Mouse (Mus musculus) spleen, postnatal 36 days (tissue): ENCODE data around the gene Alox5ap.

ENCODE experiments used
- DNase-seq, 2 experiments: peaks; one replicate each; pipeline ENCODE4 v3.0.0; 2022; ENCODE audit warnings: low spot score in 2 of 2, mixed read lengths in 1 of 2

Gene Alox5ap

DNA sequence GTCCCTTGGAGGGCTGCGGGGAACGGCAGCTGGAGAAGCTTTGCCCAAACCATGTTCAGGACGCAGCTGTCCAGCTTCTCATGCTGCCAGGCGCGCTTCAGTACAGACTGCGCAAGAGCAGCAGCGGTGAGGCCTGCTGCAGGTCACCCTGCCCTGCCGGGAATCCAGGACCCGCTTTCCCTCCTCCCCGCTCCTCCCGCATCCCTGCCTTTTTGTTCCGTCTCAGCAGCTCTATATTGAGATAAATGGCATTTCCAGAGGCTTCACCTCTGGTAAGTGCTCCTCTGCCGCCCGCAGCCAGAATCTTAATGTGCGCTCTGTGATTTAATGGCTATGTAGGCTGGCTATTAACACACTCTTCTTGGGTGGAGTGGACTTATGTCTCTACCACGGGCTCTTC lies 5.5 kb upstream of the Alox5ap start:
- DNase-seq: no peak

DNA sequence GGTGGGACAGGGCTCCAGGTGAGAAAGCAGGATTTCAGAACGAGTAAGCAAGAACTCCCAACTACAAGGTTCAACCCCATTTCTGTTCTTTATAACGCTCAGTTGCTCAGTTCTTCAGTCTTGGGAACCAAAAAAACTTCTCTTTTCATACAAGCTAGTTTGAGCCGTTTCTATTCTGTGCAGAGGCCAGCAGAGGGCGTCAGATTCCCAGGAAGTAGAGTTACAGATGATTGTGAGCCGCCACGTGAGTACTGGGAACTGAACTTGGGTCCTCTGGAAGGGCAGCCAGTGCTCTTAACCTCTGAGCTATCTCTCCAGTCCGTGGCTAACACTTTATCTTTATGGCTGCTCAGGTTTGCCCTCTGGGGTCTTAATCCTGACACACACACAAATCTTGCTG lies 3.1 kb upstream of the Alox5ap start:
- DNase-seq: no peak

GRCm38 (mm10) chr5:149261866-149262265 lies 2.7 kb upstream of the Alox5ap start:
- peak in 1 of 2 experiments; percentile 38 for DNase-seq

DNA sequence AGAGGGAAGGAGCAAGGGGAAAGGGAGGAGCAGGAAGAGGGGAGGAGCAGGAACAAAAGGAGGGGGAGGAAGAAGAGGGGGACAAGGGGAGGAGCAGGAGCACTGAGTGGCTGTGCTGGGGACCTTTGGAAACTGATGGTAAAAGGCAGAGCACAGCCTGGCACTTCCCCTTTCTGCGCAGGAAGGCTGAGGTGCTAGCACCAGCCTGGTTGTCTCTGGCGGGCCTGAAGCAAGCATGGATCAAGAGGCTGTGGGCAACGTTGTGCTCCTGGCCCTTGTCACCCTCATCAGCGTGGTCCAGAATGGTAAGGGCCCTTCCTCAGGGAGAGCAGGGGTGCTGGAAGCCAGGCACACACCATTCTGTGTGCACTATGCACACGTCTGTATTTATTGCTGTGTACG lies 312 bp downstream of the Alox5ap start:
- peak; percentile 56 to 60 for DNase-seq

- DNase-seq: peak in 1 of 2 experiments; percentile 31
Measured at GRCm38 (mm10) chr5:149266761-149267221, 2.2 kb downstream of the Alox5ap start.

DNA sequence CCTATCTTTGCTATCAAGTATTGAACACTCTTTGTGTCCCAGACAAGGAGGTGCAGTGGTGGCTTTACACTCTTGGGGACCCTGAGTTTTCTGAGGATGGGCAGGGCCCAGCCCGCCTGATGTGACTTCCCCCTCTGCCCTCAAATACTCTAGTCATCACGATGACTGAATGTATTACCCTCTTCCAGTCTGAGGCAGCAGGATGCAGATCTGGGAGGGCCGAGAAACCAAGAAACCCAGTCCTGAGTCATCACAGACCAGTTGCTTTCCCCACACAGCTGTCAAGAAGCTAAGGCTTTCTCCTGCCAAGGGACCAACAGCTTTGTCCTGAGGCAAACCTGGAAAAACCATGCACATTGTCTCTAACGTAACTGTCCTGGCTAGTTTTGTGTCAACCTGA lies 2.9 kb downstream of the Alox5ap start:
- no peak for DNase-seq

DNA sequence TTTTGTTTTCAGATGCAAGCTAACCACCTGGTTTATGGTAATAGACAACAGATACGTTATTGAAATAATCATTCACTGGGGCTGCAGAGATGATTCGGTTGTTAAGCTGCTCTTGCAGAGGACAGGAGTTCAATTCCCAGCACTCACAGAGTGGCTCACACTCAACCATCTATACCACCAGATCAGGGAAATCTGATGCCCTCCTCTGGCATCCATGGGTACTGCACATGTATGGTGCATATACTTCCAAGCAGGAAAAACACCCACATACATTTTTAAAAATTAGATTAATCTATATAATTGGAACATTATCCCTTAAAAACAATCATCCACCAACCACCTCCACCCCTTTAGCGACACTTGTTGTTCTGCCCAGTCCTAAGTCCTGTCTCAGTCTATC lies 6.7 kb downstream of the Alox5ap start:
- no peak for DNase-seq

DNA sequence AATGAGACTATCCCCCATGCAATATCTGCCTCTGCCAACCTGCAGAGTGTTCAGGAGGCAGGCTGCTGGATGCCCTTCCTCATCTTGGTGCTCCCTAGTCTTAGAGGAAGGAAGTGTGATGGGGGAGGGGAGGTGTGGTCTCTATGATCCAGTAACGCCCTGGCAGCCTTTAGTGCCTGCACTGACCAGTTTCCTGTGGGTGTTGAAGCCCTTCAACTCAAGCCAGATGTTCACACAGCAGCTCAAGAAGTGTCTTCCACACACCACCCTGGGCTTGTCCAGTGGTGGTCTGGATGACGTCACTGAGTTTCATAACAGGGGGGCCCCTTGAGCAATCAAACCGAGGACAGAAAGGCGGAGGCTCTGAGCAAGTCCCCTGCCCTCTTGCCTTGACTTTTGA lies 8.0 kb downstream of the Alox5ap start:
- peak; percentile 33 to 47 for DNase-seq

DNA sequence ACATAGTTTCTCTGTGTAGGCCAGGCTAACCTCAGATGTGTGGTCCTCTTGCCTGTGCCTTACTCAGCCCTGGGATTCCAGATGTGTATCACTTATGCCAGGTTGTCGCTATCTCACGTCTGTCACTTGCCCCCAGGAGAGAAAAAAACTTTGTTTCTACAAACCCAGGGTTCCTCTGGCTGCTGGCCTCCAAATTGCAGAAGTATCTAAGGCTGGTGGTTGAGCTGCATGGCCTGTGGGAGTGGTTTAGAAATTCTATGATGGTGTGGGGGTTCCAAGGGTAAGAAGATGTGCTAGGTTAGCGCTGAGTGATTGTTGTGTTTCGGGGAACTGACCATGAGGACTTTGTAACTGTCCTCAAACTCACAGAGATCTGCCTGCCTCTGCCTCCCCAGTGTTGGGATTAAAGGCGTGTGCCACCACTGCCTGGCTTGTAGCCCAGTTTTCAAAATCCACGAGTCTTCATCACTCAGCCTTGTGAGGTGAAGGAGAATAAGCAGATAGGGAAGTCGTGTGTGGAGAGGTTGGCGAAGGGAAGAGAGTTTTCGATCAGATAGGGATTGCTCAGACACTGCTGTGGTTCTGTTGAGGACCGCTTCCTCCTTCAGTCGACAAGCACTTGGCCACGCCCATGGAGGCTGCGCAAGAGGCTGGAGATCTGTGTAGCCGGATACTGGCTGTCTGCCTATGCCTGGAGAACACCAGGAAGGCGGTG lies 10.0 kb downstream of the Alox5ap start:
- peak; percentile 44 to 64 for DNase-seq

GRCm38 (mm10) chr5:149275105-149275494 lies 10.5 kb downstream of the Alox5ap start:
- no peak for DNase-seq

- DNase-seq: no peak
Measured at GRCm38 (mm10) chr5:149277529-149277928, 13.0 kb downstream of the Alox5ap start.

DNA sequence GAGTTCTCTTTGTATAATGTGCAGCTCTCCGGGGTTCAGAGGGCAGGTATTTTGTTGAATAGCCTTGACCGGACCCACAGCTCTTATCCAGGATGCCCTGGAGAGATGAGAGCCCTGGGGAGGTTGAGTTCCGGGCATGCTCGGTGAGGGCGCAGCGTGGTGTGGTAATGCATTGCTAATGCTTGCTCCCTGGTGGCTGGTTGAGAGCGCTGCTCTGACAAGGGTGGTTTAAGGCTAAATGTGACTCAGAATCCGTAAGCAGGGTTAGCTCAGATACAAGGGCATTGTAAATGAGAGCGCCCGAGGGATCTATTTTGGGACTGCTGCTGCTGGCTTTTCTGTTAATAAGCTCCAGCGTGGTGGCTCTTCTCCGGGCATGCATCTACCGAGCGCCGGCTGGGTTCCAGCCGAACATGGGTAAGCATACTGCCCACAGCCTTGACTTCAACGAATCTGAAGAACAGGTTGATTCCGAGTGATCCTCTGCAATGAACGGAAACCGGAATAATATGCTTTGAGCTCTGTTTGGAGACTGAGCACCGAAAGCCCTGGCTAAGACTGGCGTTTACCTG lies 14.8 kb downstream of the Alox5ap start:
- DNase-seq: no peak

GRCm38 (mm10) chr5:149283009-149283408 lies 18.4 kb downstream of the Alox5ap start:
- no peak for DNase-seq

DNA sequence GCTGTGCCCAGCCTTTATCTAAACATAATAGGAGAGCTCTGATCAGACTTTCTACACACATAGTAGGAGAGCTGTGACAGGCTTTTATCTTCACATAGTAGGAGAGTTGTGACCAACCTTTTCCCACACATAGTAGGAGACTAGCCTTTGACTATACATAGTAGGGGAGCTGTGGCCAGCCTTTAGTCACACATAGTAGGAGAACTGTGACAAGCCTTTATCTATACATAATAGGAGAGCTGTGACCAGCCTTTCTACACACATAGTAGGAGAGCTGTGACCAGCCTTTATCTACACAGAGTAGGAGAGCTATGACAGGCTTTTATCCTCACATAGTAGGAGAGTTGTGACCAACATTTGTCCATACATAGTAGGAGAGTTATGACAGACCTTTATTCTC lies 19.3 kb downstream of the Alox5ap start:
- DNase-seq: no peak

DNA sequence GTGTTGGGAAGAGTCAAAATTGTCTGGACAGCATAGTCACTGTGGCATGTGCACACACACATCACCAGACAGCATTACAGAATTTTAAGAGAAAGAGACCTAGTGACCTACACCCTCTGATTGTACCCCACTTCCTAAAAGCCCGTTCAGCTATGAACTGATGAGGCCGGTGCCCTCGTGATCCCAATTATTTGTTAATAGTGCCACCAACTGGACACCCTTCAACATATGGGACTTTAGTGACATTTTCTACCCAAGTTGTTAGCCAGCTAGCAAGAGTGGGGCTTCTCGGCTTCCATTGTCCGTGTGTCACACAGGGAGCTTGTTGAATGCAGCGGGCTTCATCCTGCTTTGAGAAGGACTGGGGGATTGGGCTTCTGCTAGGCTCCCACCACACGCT lies 21.5 kb downstream of the Alox5ap start:
- peak; percentile 24 to 29 for DNase-seq

DNA sequence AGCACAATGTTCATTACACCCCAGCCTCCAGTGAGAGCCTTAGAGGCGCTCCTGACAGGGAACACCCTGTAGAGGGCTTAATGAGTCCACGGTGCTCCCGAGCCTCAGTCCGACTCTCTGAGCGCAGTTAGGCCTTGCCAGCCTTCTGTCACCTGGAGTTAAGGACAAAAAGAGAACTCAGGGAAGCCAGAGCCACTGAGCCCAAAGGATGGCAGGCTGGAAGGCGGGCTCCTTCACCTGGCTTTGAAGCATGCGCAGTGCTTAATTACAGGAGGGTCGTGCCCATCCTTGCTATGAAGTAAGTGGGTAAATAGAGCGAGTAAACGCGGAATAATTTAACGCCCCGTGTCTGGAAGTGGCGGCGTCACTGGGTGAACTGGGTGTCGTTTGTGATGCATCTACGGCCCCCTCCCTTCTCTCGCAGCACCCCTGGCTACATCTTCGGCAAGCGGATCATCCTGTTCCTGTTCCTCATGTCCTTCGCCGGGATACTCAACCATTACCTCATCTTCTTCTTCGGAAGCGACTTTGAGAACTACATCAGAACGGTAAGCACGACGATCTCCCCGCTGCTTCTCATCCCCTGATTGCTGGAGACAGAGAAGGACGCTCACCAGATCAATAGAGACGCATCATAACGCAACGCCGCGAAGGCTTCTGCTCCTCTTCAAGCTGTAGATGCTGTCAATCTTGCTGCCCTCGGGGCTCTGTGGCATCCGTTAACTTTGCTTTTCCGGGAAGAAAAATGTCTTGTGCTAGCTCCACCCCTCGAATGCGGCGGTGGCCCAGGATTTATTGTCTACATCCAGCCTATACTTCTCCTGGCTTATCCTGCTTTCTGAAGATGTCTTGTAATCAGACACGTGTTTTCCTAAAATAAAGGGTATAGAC lies 22.8 kb downstream of the Alox5ap start:
- no peak for DNase-seq

- DNase-seq: no peak
Measured at GRCm38 (mm10) chr5:149291266-149291665, 26.7 kb downstream of the Alox5ap start.

DNA sequence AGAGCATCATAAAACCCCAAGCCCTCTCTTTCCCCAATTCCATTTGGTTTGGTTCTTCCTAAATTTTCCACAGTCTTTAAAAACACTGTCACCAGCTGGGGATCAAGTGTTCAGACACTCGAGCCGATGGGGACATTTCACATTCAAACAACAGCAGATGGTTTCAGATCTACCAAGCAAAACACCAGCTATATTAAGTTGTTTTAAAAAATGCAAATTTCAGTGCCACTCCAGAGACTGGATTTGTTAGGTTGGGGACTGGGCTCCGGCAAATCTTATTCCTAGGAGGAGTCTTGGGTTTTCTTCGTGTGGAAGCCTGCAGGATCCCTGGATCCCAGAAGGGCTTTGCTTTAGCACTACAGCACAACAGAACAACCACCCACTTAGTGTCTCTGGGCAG lies 28.5 kb downstream of the Alox5ap start:
- no peak for DNase-seq

- DNase-seq: no peak
Measured at GRCm38 (mm10) chr5:149296808-149297207, 32.2 kb downstream of the Alox5ap start.

- no peak for DNase-seq
Measured at GRCm38 (mm10) chr5:149297464-149297863, 32.9 kb downstream of the Alox5ap start.

- DNase-seq: no peak
Measured at GRCm38 (mm10) chr5:149298234-149298633, 33.7 kb downstream of the Alox5ap start.

DNA sequence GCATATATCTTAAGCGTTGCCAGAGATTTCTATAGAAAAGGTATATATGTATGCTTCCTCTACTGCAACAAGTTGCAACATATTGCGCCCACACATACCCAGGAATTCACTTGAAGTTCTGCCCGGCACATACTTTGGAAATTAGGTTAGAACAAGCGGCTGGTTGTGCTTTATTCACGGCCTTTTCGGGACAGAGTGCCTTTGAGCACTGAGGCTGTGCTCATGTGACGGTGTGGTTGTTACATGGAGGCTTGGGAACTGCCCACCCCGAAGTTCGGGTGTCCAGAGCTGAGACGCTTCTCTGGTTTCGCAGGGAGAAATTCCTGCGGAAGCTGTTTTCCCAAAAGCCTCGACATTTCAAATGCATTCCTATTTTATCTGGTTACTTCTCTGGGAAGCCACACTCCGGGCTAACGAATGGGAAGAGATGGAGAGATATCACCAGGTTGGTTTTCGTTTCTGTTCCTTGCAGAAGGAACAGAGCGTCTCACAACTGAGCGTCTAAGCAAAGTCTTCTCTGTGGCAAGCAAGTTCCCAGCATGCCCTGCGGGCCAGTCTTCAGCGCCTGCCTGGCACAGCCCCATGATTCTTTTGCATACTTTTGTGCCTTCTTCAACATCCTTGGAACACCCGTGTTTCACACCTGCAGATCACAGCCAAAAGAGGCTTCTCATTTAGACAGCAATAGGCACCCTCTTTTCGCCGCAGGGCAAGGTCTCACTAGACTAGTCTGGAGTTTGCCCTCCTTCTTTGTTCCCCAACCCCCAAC lies 48.5 kb downstream of the Alox5ap start:
- no peak for DNase-seq
